Mouse (Mus musculus): ENCODE results near the gene Ncor2. TPM values are rescaled to one million over a fixed set of nuclear protein-coding genes. Genes with fewer than 3 reads are reported as not detected.

Ncor2 gene
- polyA plus RNA-seq, 1 experiment, result 74.6 TPM

- TF ChIP-seq CTCF (IDR thresholded peaks at IDR 0.05; ENCODE audit: extremely low read depth, insufficient read depth, low read length) (no peak), POLR2A (IDR thresholded peaks at IDR 0.05; ENCODE audit: extremely low read depth, insufficient read depth, low read length) (no peak)
- H3K27ac ChIP-seq (ENCODE audit: insufficient read depth, low read length), result no peak overlapping the region
- no peaks in the 10 kb centered on the region for H3K4me1 ChIP-seq (ENCODE audit: control insufficient read depth, insufficient read depth, low read length)
- no peak overlapping the region for H3K4me3 ChIP-seq (ENCODE audit: insufficient read depth, low read length)
Observed at GRCm38 (mm10) chr5:125003873-125004255, 175.2 kb downstream of the Ncor2 start.

- no peaks in the 10 kb centered on the region for H3K4me1 ChIP-seq (ENCODE audit: control insufficient read depth, insufficient read depth, low read length)
- H3K4me3 ChIP-seq (ENCODE audit: insufficient read depth, low read length), result no peak within 1 kb of the TSS
- no peak for TF ChIP-seq CTCF (IDR thresholded peaks at IDR 0.05; ENCODE audit: extremely low read depth, insufficient read depth, low read length)
- TF ChIP-seq POLR2A (IDR thresholded peaks at IDR 0.05; ENCODE audit: extremely low read depth, insufficient read depth, low read length), result no peak
- H3K27ac ChIP-seq (ENCODE audit: insufficient read depth, low read length), result no peak within 1 kb of the TSS
Observed at GRCm38 (mm10) chr5:125002969-125003872, 175.8 kb downstream of the Ncor2 start, which contains the start of gene Rflna. TSS of gene Rflna (plus strand) at chr5:125003221.

- Histone ChIP-seq H3K4me3 (ENCODE audit: insufficient read depth, low read length) (no peak overlapping the region), H3K4me1 (ENCODE audit: control insufficient read depth, insufficient read depth, low read length) (no peaks in the 10 kb centered on the region), H3K27ac (ENCODE audit: insufficient read depth, low read length) (no peak overlapping the region)
- TF ChIP-seq CTCF (IDR thresholded peaks at IDR 0.05; ENCODE audit: extremely low read depth, insufficient read depth, low read length), result no peak
- TF ChIP-seq POLR2A (IDR thresholded peaks at IDR 0.05; ENCODE audit: extremely low read depth, insufficient read depth, low read length), result no peak
Observed at GRCm38 (mm10) chr5:125000756-125001250, 178.2 kb downstream of the Ncor2 start.

GRCm38 (mm10) chr5:124997913-124998312, 181.1 kb downstream of the Ncor2 start:
- TF ChIP-seq POLR2A (IDR thresholded peaks at IDR 0.05; ENCODE audit: extremely low read depth, insufficient read depth, low read length) (no peak), CTCF (IDR thresholded peaks at IDR 0.05; ENCODE audit: extremely low read depth, insufficient read depth, low read length) (no peak)
- Histone ChIP-seq H3K4me3 (ENCODE audit: insufficient read depth, low read length) (no peak overlapping the region), H3K27ac (ENCODE audit: insufficient read depth, low read length) (no peak overlapping the region), H3K4me1 (ENCODE audit: control insufficient read depth, insufficient read depth, low read length) (no peaks in the 10 kb centered on the region)

- Histone ChIP-seq H3K4me1 (ENCODE audit: control insufficient read depth, insufficient read depth, low read length) (no peaks in the 10 kb centered on the region), H3K27ac (ENCODE audit: insufficient read depth, low read length) (no peak overlapping the region), H3K4me3 (ENCODE audit: insufficient read depth, low read length) (no peak overlapping the region)
- TF ChIP-seq CTCF (IDR thresholded peaks at IDR 0.05; ENCODE audit: extremely low read depth, insufficient read depth, low read length) (no peak), POLR2A (IDR thresholded peaks at IDR 0.05; ENCODE audit: extremely low read depth, insufficient read depth, low read length) (no peak)
Observed at GRCm38 (mm10) chr5:124996816-124997215, 182.2 kb downstream of the Ncor2 start.

GRCm38 (mm10) chr5:124992891-124993290, 186.1 kb downstream of the Ncor2 start:
- H3K4me3 ChIP-seq (ENCODE audit: insufficient read depth, low read length), result no peak overlapping the region
- no peaks in the 10 kb centered on the region for H3K4me1 ChIP-seq (ENCODE audit: control insufficient read depth, insufficient read depth, low read length)
- H3K27ac ChIP-seq (ENCODE audit: insufficient read depth, low read length), result no peak overlapping the region
- TF ChIP-seq POLR2A (IDR thresholded peaks at IDR 0.05; ENCODE audit: extremely low read depth, insufficient read depth, low read length) (no peak), CTCF (IDR thresholded peaks at IDR 0.05; ENCODE audit: extremely low read depth, insufficient read depth, low read length) (no peak)

- TF ChIP-seq POLR2A (IDR thresholded peaks at IDR 0.05; ENCODE audit: extremely low read depth, insufficient read depth, low read length), result no peak
- TF ChIP-seq CTCF (IDR thresholded peaks at IDR 0.05; ENCODE audit: extremely low read depth, insufficient read depth, low read length), result no peak
- no peak overlapping the region for H3K4me3 ChIP-seq (ENCODE audit: insufficient read depth, low read length)
- no peak overlapping the region for H3K27ac ChIP-seq (ENCODE audit: insufficient read depth, low read length)
- no peaks in the 10 kb centered on the region for H3K4me1 ChIP-seq (ENCODE audit: control insufficient read depth, insufficient read depth, low read length)
Observed at GRCm38 (mm10) chr5:124992323-124992722, 186.7 kb downstream of the Ncor2 start.

- Histone ChIP-seq H3K4me3 (ENCODE audit: insufficient read depth, low read length) (no peak overlapping the region), H3K27ac (ENCODE audit: insufficient read depth, low read length) (no peak overlapping the region), H3K4me1 (ENCODE audit: control insufficient read depth, insufficient read depth, low read length) (no peaks in the 10 kb centered on the region)
- TF ChIP-seq POLR2A (IDR thresholded peaks at IDR 0.05; ENCODE audit: extremely low read depth, insufficient read depth, low read length), result no peak
- TF ChIP-seq CTCF (IDR thresholded peaks at IDR 0.05; ENCODE audit: extremely low read depth, insufficient read depth, low read length), result no peak
Observed at GRCm38 (mm10) chr5:124989724-124990123, 189.3 kb downstream of the Ncor2 start.

- Histone ChIP-seq H3K27ac (ENCODE audit: insufficient read depth, low read length) (no peak overlapping the region), H3K4me3 (ENCODE audit: insufficient read depth, low read length) (no peak overlapping the region), H3K4me1 (ENCODE audit: control insufficient read depth, insufficient read depth, low read length) (no peaks in the 10 kb centered on the region)
- TF ChIP-seq POLR2A (IDR thresholded peaks at IDR 0.05; ENCODE audit: extremely low read depth, insufficient read depth, low read length) (no peak), CTCF (IDR thresholded peaks at IDR 0.05; ENCODE audit: extremely low read depth, insufficient read depth, low read length) (no peak)
Observed at GRCm38 (mm10) chr5:124986656-124987055, 192.4 kb downstream of the Ncor2 start.

- no peak overlapping the region for H3K4me3 ChIP-seq (ENCODE audit: insufficient read depth, low read length)
- H3K4me1 ChIP-seq (ENCODE audit: control insufficient read depth, insufficient read depth, low read length), result no peaks in the 10 kb centered on the region
- no peak overlapping the region for H3K27ac ChIP-seq (ENCODE audit: insufficient read depth, low read length)
- TF ChIP-seq CTCF (IDR thresholded peaks at IDR 0.05; ENCODE audit: extremely low read depth, insufficient read depth, low read length), result no peak
- no peak for TF ChIP-seq POLR2A (IDR thresholded peaks at IDR 0.05; ENCODE audit: extremely low read depth, insufficient read depth, low read length)
Observed at GRCm38 (mm10) chr5:124986222-124986621, 192.8 kb downstream of the Ncor2 start.

All from cortical plate, adult 2 months (tissue).